Mouse (Mus musculus) hindbrain, embryonic 15.5 days (tissue): ENCODE results near the gene Aqp12. TPM values are rescaled to one million over a fixed set of nuclear protein-coding genes. Genes with fewer than 3 reads are reported as not detected.
"Not testable (repeated sequence)": the region's sequence is repeated elsewhere in the genome, so short reads cannot be mapped to it uniquely, and the experiment has no call there.

Experiments used
- ATAC-seq: fragments of 200-750 bp; cut with Nextera tagmentation; 2 replicates; pipeline ENCODE4 v1.8.0; 2017; ENCODE audit warnings: low read depth, moderate number of reproducible peaks, moderate TSS enrichment; ENCODE audit not compliant: low FRiP score
- H3K27ac ChIP-seq: fragments of 300-500 bp; sonication (generic); replicated peaks from 2 replicates; pipeline ENCODE4 v1.5.1; 2015; ENCODE audit warnings: mild to moderate bottlenecking, inconsistent platforms
- H3K27me3 ChIP-seq: fragments of 300-500 bp; sonication (generic); 2 replicates; pipeline ENCODE4 v1.6.1; 2015; ENCODE audit warnings: control low read depth, inconsistent platforms
- H3K36me3 ChIP-seq: fragments of 300-500 bp; sonication (generic); 2 replicates; pipeline ENCODE4 v1.6.1; 2015; ENCODE audit warnings: control low read depth, inconsistent platforms
- H3K4me1 ChIP-seq: fragments of 300-500 bp; sonication (generic); replicated peaks from 2 replicates; pipeline ENCODE4 v1.6.1; 2015; ENCODE audit warnings: control low read depth, inconsistent platforms
- H3K4me2 ChIP-seq: fragments of 300-500 bp; sonication (generic); 2 replicates; pipeline ENCODE4 v1.6.1; 2015; ENCODE audit warnings: moderate library complexity, mild to moderate bottlenecking, inconsistent platforms
- H3K4me3 ChIP-seq: fragments of 300-500 bp; sonication (generic); 2 replicates; pipeline ENCODE4 v1.5.1; 2015; ENCODE audit warnings: mild to moderate bottlenecking, inconsistent platforms
- H3K9ac ChIP-seq: fragments of 300-500 bp; sonication (generic); 2 replicates; pipeline ENCODE4 v1.6.1; 2015; ENCODE audit warnings: inconsistent platforms
- H3K9me3 ChIP-seq: fragments of 300-500 bp; sonication (generic); 2 replicates; pipeline ENCODE4 v1.6.1; 2016; ENCODE audit warnings: control low read depth, inconsistent platforms
- WGBS: fragments of 180-500 bp; shearing (Covaris S2); methylation state at CpG from one replicate; pipeline ENCODE4 v1.1.7; 2015; 5-methylcytosine and 5-hydroxymethylcytosine counted together
- polyA plus RNA-seq: library from polyadenylated mRNA; unstranded; fragments of >200 nt; fragmentation: Nextera tagmentation; extraction: Ambion mirVana; gene quantifications from 2 replicates; pipeline ENCODE4 v1.2.1, GENCODE M21; 2015

Gene Aqp12
- polyA plus RNA-seq = not detected in 2 replicates

- H3K9me3 ChIP-seq = no peaks in the 10 kb centered on the region
- no peaks in the 10 kb centered on the region for H3K27me3 ChIP-seq
- ATAC-seq = no peak
- no peak within 1 kb of the TSS for H3K27ac ChIP-seq
- H3K36me3 ChIP-seq = no peaks in the 10 kb centered on the region
- no peak within 1 kb of the TSS for H3K4me3 ChIP-seq
- no peak within 1 kb of the TSS for H3K9ac ChIP-seq
- WGBS = 76% methylated on average over 7 of the region's 7 CpGs
- H3K4me2 ChIP-seq = no peak within 1 kb of the TSS
- H3K4me1 ChIP-seq = no peaks in the 10 kb centered on the region
Observed at GRCm38 (mm10) chr1:93006061-93006460, at the start of gene Aqp12. Aqp12 (plus strand) TSS chr1:93006334.

- peak; percentile 30; the same call in 1 of the 2 replicates for ATAC-seq
- H3K9me3 ChIP-seq, H3K27ac ChIP-seq, H3K4me3 ChIP-seq, H3K27me3 ChIP-seq, H3K4me1 ChIP-seq, H3K9ac ChIP-seq, H3K36me3 ChIP-seq: not testable (repeated sequence)
- 10% methylated on average over 11 of the region's 11 CpGs for WGBS
- H3K4me2 ChIP-seq = peak overlapping the region; percentile 44
Observed at GRCm38 (mm10) chr1:92956571-92957335, 49.4 kb upstream of the Aqp12 start.

- Histone ChIP-seq H3K27ac (no peak overlapping the region), H3K9me3 (no peaks in the 10 kb centered on the region), H3K27me3 (no peaks in the 10 kb centered on the region), H3K36me3 (no peaks in the 10 kb centered on the region), H3K4me1 (no peaks in the 10 kb centered on the region), H3K4me3 (no peak overlapping the region), H3K9ac (no peak overlapping the region), H3K4me2 (no peak overlapping the region)
- WGBS = 91% methylated on average over 1 of the region's 1 CpGs
- ATAC-seq = no peak
Observed at GRCm38 (mm10) chr1:92958999-92959398, 47.1 kb upstream of the Aqp12 start.

- H3K27me3 ChIP-seq, H3K4me2 ChIP-seq, ATAC-seq, H3K9ac ChIP-seq, H3K4me3 ChIP-seq, H3K9me3 ChIP-seq, H3K4me1 ChIP-seq, H3K27ac ChIP-seq, H3K36me3 ChIP-seq: not testable (repeated sequence)
- WGBS = 89% methylated on average over 6 of the region's 6 CpGs
Observed at GRCm38 (mm10) chr1:92970791-92971190, 35.3 kb upstream of the Aqp12 start.

GRCm38 (mm10) chr1:92971879-92972795, 34.0 kb upstream of the Aqp12 start:
- no peaks in the 10 kb centered on the region for H3K36me3 ChIP-seq
- no peaks in the 10 kb centered on the region for H3K9me3 ChIP-seq
- no peak overlapping the region for H3K27ac ChIP-seq
- no peak overlapping the region for H3K9ac ChIP-seq
- no peak for ATAC-seq
- H3K4me2 ChIP-seq = no peak overlapping the region
- no peaks in the 10 kb centered on the region for H3K4me1 ChIP-seq
- H3K4me3 ChIP-seq = no peak overlapping the region
- H3K27me3 ChIP-seq = no peaks in the 10 kb centered on the region
- 92% methylated on average over 7 of the region's 7 CpGs for WGBS

GRCm38 (mm10) chr1:92972854-92973253, 33.3 kb upstream of the Aqp12 start:
- no peak overlapping the region for H3K27ac ChIP-seq
- no peak overlapping the region for H3K4me2 ChIP-seq
- no peaks in the 10 kb centered on the region for H3K27me3 ChIP-seq
- no peaks in the 10 kb centered on the region for H3K36me3 ChIP-seq
- no peaks in the 10 kb centered on the region for H3K9me3 ChIP-seq
- H3K9ac ChIP-seq = no peak overlapping the region
- no peaks in the 10 kb centered on the region for H3K4me1 ChIP-seq
- no peak overlapping the region for H3K4me3 ChIP-seq
- 81% methylated on average over 1 of the region's 1 CpGs for WGBS
- ATAC-seq = no peak

- no peak for ATAC-seq
- Histone ChIP-seq H3K36me3 (no peaks in the 10 kb centered on the region), H3K27ac (no peak overlapping the region), H3K9ac (no peak overlapping the region), H3K27me3 (no peaks in the 10 kb centered on the region), H3K4me1 (no peaks in the 10 kb centered on the region), H3K4me3 (no peak overlapping the region), H3K9me3 (no peaks in the 10 kb centered on the region), H3K4me2 (no peak overlapping the region)
- WGBS = 67% methylated on average over 6 of the region's 6 CpGs
Observed at GRCm38 (mm10) chr1:92976141-92976566, 30.0 kb upstream of the Aqp12 start.

- Histone ChIP-seq H3K9ac (no peak overlapping the region), H3K4me3 (no peak overlapping the region)
Observed at GRCm38 (mm10) chr1:92978645-92979044, 27.5 kb upstream of the Aqp12 start.

GRCm38 (mm10) chr1:92979073-92979602, 27.0 kb upstream of the Aqp12 start:
- WGBS = 52% methylated on average over 11 of the region's 11 CpGs
- Histone ChIP-seq H3K4me2 (no peak overlapping the region), H3K27me3 (no peaks in the 10 kb centered on the region), H3K4me3 (no peak overlapping the region), H3K9ac (no peak overlapping the region), H3K27ac (no peak overlapping the region), H3K36me3 (no peaks in the 10 kb centered on the region), H3K9me3 (no peaks in the 10 kb centered on the region), H3K4me1 (no peaks in the 10 kb centered on the region)
- ATAC-seq = no peak

More at GRCm38 (mm10) chr1:92978645-92979044, 27.5 kb upstream of the Aqp12 start:
- Histone ChIP-seq H3K27ac (no peak overlapping the region), H3K4me1 (no peaks in the 10 kb centered on the region), H3K4me2 (no peak overlapping the region), H3K27me3 (no peaks in the 10 kb centered on the region), H3K36me3 (no peaks in the 10 kb centered on the region), H3K9me3 (no peaks in the 10 kb centered on the region)
- no peak for ATAC-seq
- 49% methylated on average over 7 of the region's 7 CpGs for WGBS

GRCm38 (mm10) chr1:92981056-92981845, 24.9 kb upstream of the Aqp12 start:
- Histone ChIP-seq H3K9me3 (no peaks in the 10 kb centered on the region), H3K27me3 (no peaks in the 10 kb centered on the region), H3K4me2 (no peak overlapping the region), H3K9ac (no peak overlapping the region), H3K4me3 (no peak overlapping the region), H3K27ac (no peak overlapping the region), H3K4me1 (no peaks in the 10 kb centered on the region), H3K36me3 (no peaks in the 10 kb centered on the region)
- ATAC-seq = no peak
- 85% methylated on average over 7 of the region's 7 CpGs for WGBS

- H3K27ac ChIP-seq = no peak overlapping the region
- H3K27me3 ChIP-seq = no peaks in the 10 kb centered on the region
- no peak for ATAC-seq
- H3K4me3 ChIP-seq = no peak overlapping the region
- H3K36me3 ChIP-seq = no peaks in the 10 kb centered on the region
- no peak overlapping the region for H3K4me2 ChIP-seq
- H3K9me3 ChIP-seq = no peaks in the 10 kb centered on the region
- H3K9ac ChIP-seq = no peak overlapping the region
- no peaks in the 10 kb centered on the region for H3K4me1 ChIP-seq
- 95% methylated on average over 17 of the region's 17 CpGs for WGBS
Observed at GRCm38 (mm10) chr1:92982931-92983605, 23.1 kb upstream of the Aqp12 start.
